Mouse (Mus musculus) heart, adult 2 months (tissue): ENCODE results near the gene Clec16a. TPM values are rescaled to one million over a fixed set of nuclear protein-coding genes. Genes with fewer than 3 reads are reported as not detected.

ENCODE experiments used
- DNase-seq, 2 experiments: peaks; one replicate each; pipeline ENCODE4 v3.0.0; 2021
- H3K27ac ChIP-seq: fragments of 200-600 bp; 2 replicates; pipeline ENCODE4 v1.8.1; 2022
- H3K27me3 ChIP-seq: fragments of 200-500 bp; 2 replicates; pipeline ENCODE4 v1.6.1; 2012; ENCODE audit warnings: mild to moderate bottlenecking, low read length, inconsistent platforms, mixed read lengths; ENCODE audit not compliant: control insufficient read depth, insufficient read depth
- H3K36me3 ChIP-seq: fragments of 200-500 bp; 2 replicates; pipeline ENCODE4 v1.6.1; 2012; ENCODE audit warnings: low read length, inconsistent platforms; ENCODE audit not compliant: control insufficient read depth, insufficient read depth
- H3K4me1 ChIP-seq: fragments of 200-500 bp; 2 replicates; pipeline ENCODE4 v1.6.1; 2011; ENCODE audit warnings: low read length; ENCODE audit not compliant: control insufficient read depth, insufficient read depth
- H3K4me3 ChIP-seq: fragments of 200-600 bp; 2 replicates; pipeline ENCODE4 v1.8.1; 2022
- H3K79me2 ChIP-seq: fragments of 200-500 bp; replicated peaks from 2 replicates; pipeline ENCODE4 v1.6.1; 2012; ENCODE audit warnings: mild to moderate bottlenecking, inconsistent platforms, low read length, moderate library complexity, mixed read lengths; ENCODE audit not compliant: control insufficient read depth, insufficient read depth
- H3K9ac ChIP-seq: fragments of 200-500 bp; 2 replicates; pipeline ENCODE4 v1.6.1; 2012; ENCODE audit warnings: low read depth, mild to moderate bottlenecking, control low read depth, inconsistent platforms, low read length, mixed read lengths
- CTCF ChIP-seq: fragments of 200-600 bp; IDR thresholded peaks from 2 replicates; pipeline ENCODE4 v1.8.1; 2022; ENCODE audit warnings: antibody characterized with exemption, mild to moderate bottlenecking, moderate library complexity
- EP300 ChIP-seq: fragments of 200-500 bp; IDR thresholded peaks from 2 replicates; pipeline ENCODE4 v1.6.1; 2011; ENCODE audit warnings: low read depth, low read length, control low read depth; ENCODE audit not compliant: insufficient read depth
- POLR2A ChIP-seq: fragments of 200-500 bp; IDR thresholded peaks from 2 replicates; pipeline ENCODE4 v1.6.1; 2011; ENCODE audit warnings: mild to moderate bottlenecking, low read depth, low read length, control low read depth; ENCODE audit not compliant: insufficient read depth
- WGBS: fragments of 180-500 bp; shearing (Covaris S2); methylation state at CpG from one replicate; pipeline ENCODE4 v1.1.7; 2018; 5-methylcytosine and 5-hydroxymethylcytosine counted together
- intact Hi-C: fragments of 180-260 bp; cut with DNase I; formaldehyde crosslinking; loops from one replicate; pipeline ENCODE4 v1.15.1; 2025
- polyA plus RNA-seq: library from polyadenylated mRNA; depleted of rRNA; stranded (reverse); fragments of >200 nt; gene quantifications from 2 replicates; pipeline ENCODE4 v1.2.3, GENCODE M21; 2012
- total RNA-seq, 2 experiments: library from RNA; stranded (reverse); gene quantifications; 2 replicates each; pipeline ENCODE4 v1.2.3; 2021

Clec16a gene
- total and polyA plus RNA-seq, 3 experiments = 27.6 to 57.5 (median 55.4) TPM

DNA sequence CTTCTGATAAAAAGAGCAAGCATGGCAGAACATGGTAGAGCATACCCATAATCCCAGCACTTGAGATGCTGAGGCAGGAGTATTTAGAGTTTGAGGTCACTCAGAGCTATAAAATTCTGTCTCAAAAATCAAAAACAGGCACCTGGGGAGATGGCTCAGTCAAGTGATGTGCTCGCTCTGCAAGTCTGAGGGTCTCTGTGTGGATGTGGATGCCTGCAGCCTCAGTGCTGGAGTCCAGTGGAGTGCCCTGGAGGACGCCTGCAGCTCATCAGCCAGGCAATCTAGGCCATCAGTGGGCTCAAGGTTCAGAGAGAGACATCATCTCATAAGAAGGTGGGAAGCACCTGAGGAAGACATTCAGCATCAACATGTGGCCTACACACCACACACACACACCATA is 137.4 kb downstream of the Clec16a start:
- no peak for DNase-seq
- Histone ChIP-seq H3K79me2 (no peaks in the 10 kb centered on the region), H3K9ac (no peak overlapping the region), H3K4me3 (no peak overlapping the region), H3K36me3 (no peaks in the 10 kb centered on the region), H3K27ac (no peak overlapping the region), H3K27me3 (no peaks in the 10 kb centered on the region), H3K4me1 (no peaks in the 10 kb centered on the region)
- TF ChIP-seq EP300 = no peak
- no peak for TF ChIP-seq CTCF
- no peak for TF ChIP-seq POLR2A
- WGBS = 100% methylated on average over 2 of the region's 2 CpGs
- intact Hi-C loops = no loop called here

DNA sequence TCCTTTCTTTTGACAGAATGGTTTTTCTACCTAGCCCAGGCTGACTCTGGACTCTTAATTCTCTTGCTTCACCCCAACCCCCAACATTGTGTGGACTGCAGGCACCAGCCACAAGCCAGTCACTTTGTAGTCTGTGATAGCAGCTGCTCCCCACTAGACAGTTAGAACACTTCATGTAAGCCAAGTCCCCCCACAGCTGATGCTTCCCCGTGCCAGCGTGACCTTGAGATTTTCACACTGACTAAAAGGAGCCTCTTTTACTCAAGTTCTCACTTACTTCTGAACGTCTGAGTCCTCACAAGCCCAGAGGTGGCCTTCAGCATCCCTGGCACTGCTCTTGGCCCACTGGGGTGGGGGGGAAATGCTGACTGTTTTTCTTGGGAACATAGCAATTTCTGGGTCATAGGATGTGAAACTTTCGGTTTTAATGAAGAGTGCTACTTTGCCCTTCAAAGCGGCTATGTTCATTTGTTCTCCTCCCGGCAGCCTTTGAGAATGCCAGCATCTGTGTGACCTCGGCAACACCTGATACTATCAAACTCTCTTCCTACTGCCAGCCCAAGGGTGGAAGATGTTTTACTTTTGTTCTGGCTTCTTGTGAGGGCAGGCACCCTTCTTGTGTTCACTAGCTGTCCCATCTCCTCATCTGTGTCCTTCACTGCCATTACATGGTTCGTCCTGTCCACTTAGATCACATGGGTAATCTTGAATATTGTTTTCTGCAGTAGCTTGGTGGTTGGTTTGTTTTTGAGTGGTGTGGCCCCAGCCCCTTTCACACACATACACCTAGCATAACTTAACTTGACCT is 138.3 kb downstream of the Clec16a start:
- no peaks in the 10 kb centered on the region for H3K4me1 ChIP-seq
- H3K9ac ChIP-seq = no peak overlapping the region
- 73% methylated on average over 8 of the region's 8 CpGs for WGBS
- H3K27ac ChIP-seq = no peak overlapping the region
- TF ChIP-seq EP300 (no peak), CTCF (no peak), POLR2A (no peak)
- no peak overlapping the region for H3K4me3 ChIP-seq
- intact Hi-C loops = no loop called here
- H3K27me3 ChIP-seq = no peaks in the 10 kb centered on the region
- no peaks in the 10 kb centered on the region for H3K79me2 ChIP-seq
- H3K36me3 ChIP-seq = no peaks in the 10 kb centered on the region
- DNase-seq = no peak

DNA sequence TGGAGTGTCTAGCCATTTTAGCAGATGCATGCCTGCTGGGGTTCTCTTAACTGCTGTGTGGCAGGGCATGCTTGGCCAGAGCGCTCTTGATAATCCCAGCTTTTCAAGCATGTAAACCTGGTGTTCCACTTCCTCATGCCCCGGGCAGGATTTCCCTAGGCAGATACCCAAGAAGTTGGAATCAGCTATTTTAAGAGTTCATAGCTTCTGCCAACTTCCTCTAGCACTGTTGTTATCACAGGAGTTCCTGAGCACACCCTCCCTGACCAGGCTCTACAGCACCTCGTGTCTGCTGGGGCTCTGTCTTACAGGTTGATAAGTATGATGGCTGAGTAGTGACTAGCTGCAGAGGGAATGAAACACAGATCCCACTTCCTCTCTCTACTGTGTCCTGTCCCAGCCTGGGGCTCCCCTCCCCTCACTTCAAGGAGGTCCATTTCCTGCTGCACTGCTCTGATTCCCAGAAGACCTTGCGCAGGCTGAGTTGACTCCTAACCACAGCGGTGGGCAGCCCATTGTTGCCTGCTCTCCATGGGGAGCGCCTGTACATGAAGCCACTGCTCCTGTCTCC is 144.7 kb downstream of the Clec16a start:
- Histone ChIP-seq H3K79me2 (no peaks in the 10 kb centered on the region), H3K27me3 (no peaks in the 10 kb centered on the region), H3K36me3 (peaks cover 5% of the 10 kb centered on the region; the same call in 1 of the 2 replicates), H3K4me3 (no peak overlapping the region), H3K9ac (peak overlapping the region; percentile 2; the same call in 1 of the 2 replicates), H3K4me1 (peaks cover 22% of the 10 kb centered on the region), H3K27ac (peak overlapping the region; percentile 73)
- peak; percentile 50 to 63 for DNase-seq
- TF ChIP-seq POLR2A (0 out of 2 replicates have a peak, but pooled peaks have one; percentile 11), CTCF (no peak), EP300 (0 out of 2 replicates have a peak, but pooled peaks have one; percentile 28)
- WGBS = 11% methylated on average over 6 of the region's 6 CpGs
- intact Hi-C loops = loop anchor here (2.0 kb wide), 2 partner anchors 47 to 95 kb away; partner anchors contain the start of gene Socs1

DNA sequence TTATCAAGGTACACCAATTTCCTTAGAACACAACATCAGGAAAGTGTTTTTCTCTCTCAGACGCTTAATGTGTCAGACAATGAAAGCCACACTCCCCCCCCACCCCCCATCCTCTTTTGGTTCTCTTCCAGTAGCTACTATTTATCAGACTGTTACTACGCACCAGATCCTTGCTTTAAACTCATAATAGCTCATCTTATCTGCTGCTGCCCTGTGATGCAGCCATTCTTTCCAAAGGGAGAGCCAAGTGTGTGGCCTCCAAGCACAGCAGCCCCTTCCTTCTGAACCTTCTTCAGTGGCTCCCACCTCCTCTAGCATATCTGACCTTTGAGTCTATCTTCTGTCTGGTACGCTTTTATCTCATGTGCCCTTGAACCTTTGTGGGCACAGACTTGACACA is 145.3 kb downstream of the Clec16a start:
- intact Hi-C loops = loop anchor here (2.0 kb wide), 2 partner anchors 46 to 94 kb away; partner anchors contain the start of gene Socs1
- peak; percentile 33 to 49 for DNase-seq
- Histone ChIP-seq H3K79me2 (no peaks in the 10 kb centered on the region), H3K36me3 (peaks cover 5% of the 10 kb centered on the region; the same call in 1 of the 2 replicates), H3K4me1 (peaks cover 22% of the 10 kb centered on the region), H3K27me3 (no peaks in the 10 kb centered on the region), H3K27ac (peak overlapping the region; percentile 73), H3K9ac (no peak overlapping the region; the same call in 1 of the 2 replicates), H3K4me3 (no peak overlapping the region)
- TF ChIP-seq POLR2A (no peak), EP300 (0 out of 2 replicates have a peak, but pooled peaks have one; percentile 16), CTCF (no peak)
- WGBS = 16% methylated on average over 3 of the region's 3 CpGs

DNA sequence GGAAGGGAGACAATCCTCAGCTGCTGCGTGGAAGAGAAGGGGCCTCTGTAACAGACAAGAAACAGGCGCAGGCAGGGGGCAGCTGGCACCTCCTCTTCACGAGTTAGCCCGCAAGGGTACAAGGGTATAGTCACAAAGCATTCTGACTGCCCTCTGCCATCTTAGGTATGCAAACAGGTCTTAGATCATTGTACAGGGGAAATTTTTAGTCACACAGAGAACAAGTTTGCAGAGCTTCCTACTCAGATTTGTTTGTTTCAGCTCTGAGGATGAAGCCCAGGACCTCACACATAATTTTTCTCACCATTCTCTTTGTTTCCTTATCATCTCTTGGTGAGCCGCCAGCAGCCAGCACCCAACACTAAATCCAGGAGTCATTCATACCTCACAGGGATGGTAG is 146.6 kb downstream of the Clec16a start:
- H3K36me3 ChIP-seq = peaks cover 5% of the 10 kb centered on the region; the same call in 1 of the 2 replicates
- WGBS = 87% methylated on average over 5 of the region's 5 CpGs
- intact Hi-C loops = loop anchor here (2.0 kb wide), 2 partner anchors 45 to 93 kb away; partner anchors contain the start of gene Socs1
- peaks cover 22% of the 10 kb centered on the region for H3K4me1 ChIP-seq
- H3K4me3 ChIP-seq = no peak overlapping the region
- TF ChIP-seq POLR2A (no peak), CTCF (no peak), EP300 (no peak)
- H3K27me3 ChIP-seq = no peaks in the 10 kb centered on the region
- no peak overlapping the region for H3K9ac ChIP-seq
- no peak for DNase-seq
- H3K79me2 ChIP-seq = no peaks in the 10 kb centered on the region
- no peak overlapping the region for H3K27ac ChIP-seq

DNA sequence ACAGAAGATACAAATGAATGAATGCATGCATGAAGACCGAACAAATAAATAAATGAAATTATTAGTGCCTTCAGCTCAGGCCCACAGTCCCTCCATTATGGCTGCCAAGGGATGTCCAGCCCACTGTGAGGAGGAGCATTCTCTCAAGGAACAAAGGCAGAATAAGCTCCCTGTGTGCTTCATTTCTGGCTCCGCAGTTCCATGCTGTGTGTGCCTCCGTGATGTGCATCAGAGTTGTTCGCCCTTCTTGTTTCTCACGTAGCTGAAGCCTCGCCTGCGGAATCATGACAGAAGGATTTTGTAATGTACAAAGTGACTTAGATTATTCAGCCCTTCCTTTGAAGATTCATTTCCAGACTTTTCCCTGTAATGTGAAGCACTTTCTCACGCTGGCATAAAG is 147.7 kb downstream of the Clec16a start:
- 98% methylated on average over 8 of the region's 8 CpGs for WGBS
- Histone ChIP-seq H3K79me2 (no peaks in the 10 kb centered on the region), H3K27me3 (no peaks in the 10 kb centered on the region), H3K36me3 (peaks cover 5% of the 10 kb centered on the region; the same call in 1 of the 2 replicates), H3K27ac (no peak overlapping the region), H3K9ac (no peak overlapping the region), H3K4me3 (no peak overlapping the region), H3K4me1 (peaks cover 22% of the 10 kb centered on the region)
- TF ChIP-seq CTCF = no peak
- no peak for TF ChIP-seq POLR2A
- TF ChIP-seq EP300 = no peak
- intact Hi-C loops = no loop called here
- DNase-seq = no peak
